Mouse (Mus musculus): ENCODE measurements around the gene Aldh3a2. TPM values are rescaled to one million over a fixed set of nuclear protein-coding genes. Genes with fewer than 3 reads are reported as not detected.
"Not testable (repeated sequence)": the region's sequence is repeated elsewhere in the genome, so short reads cannot be mapped to it uniquely, and the experiment has no call there.

Aldh3a2 gene
- total RNA-seq, 2 experiments from 2014 or later, result 47.0 to 48.4 TPM

DNA sequence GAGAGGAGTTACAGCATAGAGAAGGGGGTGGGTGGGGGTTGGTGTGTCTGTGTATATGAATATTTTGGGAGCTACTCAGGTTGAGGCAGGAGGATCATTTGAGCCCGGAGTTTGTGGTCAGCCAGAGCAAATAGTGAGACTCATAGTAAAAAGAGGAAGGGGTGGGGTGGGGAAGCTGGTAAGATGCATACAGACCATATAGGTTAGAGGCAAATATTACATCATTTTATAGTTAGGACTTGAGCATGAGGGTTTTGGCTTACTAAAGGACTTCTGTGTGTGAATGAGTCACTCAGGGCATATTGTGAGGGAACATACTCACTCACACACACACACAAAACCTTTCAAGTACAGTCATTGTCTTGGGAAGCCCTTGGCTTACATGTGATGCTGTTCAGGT is 90.9 kb downstream of the Aldh3a2 start:
- intact Hi-C loops (cut with DNase I), result no loop called here
- DNase-seq, result no peak

DNA sequence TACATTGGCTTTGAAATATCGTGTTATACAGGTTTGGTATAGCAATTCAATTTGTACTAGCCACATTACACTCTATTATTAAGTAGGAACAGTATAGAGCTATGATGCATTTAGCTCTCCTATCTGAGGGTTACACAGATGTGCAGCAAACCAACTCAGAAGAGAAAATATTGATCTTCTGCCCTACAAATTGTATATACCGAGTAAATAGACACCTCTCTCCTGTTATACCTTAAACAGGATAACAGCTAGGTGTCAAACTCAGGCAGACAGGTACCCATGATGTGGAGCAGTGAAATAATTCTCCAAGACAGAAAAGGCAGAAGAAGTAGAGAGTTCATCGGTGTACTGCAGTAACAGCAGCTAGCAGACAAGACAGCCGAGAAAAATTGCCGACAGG is 91.5 kb downstream of the Aldh3a2 start:
- intact Hi-C loops (cut with DNase I), result no loop called here
- DNase-seq, result no peak

GRCm38 (mm10) chr11:61174821-61175658 is 92.2 kb downstream of the Aldh3a2 start, which contains the start of gene Usp22:
Gene Usp22, minus strand, starts transcription at chr11:61175055.
- intact Hi-C loops (cut with DNase I), result no loop called here
- DNase-seq, result peak; percentile 100

DNA sequence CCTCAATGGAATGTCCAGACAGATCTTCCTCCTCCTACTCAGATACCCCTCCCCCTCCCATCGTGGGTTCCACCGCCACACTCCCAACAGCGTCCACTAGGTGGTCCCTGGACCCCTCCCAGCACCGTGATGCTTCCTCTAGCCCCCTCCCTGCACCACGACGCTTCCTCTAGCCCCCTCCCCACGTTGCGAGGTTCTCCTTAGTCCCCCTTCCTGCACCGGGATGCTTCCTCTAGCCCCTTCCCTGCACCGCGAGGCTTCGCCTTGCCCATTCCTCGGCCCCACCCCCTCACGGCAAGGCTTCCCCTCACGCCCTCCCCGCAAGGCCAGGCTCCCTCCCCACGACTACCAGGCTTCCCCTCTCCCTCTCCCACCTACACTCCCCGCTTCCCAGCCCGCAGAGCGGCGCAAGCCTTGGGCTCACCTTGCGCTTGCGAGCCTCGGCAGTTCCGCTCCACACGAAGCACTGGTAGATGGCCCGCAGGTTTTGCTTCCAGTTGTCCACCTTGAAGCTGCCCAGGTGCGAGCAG is 92.9 kb downstream of the Aldh3a2 start:
- intact Hi-C loops (cut with DNase I), result no loop called here
- no peak for DNase-seq

- intact Hi-C loops (cut with DNase I); DNase-seq: not testable (repeated sequence)
Measured at GRCm38 (mm10) chr11:61173477-61173876, 93.8 kb downstream of the Aldh3a2 start.

Other genes starting within 250 kb of the Aldh3a2 start
- gene Kcnj12, start 244.9 kb downstream of the Aldh3a2 start, total RNA-seq (2021), result 10 to 100 TPM; 20.6 to 24.7 TPM
- gene Tnfrsf13b, start 140.7 kb downstream of the Aldh3a2 start, total RNA-seq (2021), result 1 to 10 TPM in 1 of 2 experiments, under 1 TPM in 1; 0.91 to 1.0 TPM
- gene Usp22, start 92.4 kb downstream of the Aldh3a2 start, total RNA-seq (2021), result 10 to 100 TPM; 55.1 to 57.6 TPM
- under 1 TPM; 0.45 to 0.89 TPM for gene Aldh3a1, start 59.9 kb downstream of the Aldh3a2 start, total RNA-seq (2021)
- gene Slc47a2, start 75.4 kb upstream of the Aldh3a2 start, total RNA-seq (2021), result under 1 TPM; 0.10 TPM
- 10 to 100 TPM; 34.7 to 35.6 TPM for gene Slc47a1, start 110.9 kb upstream of the Aldh3a2 start, total RNA-seq (2021)
- gene Rnf112, start 186.7 kb upstream of the Aldh3a2 start, total RNA-seq (2021), result under 1 TPM; 0.19 to 0.27 TPM
- gene Mfap4, start 218.0 kb upstream of the Aldh3a2 start, total RNA-seq (2021), result 100 to 1,000 TPM; 112 to 142 TPM
- gene Mapk7, start 226.9 kb upstream of the Aldh3a2 start, total RNA-seq (2021), result 10 to 100 TPM; 11.7 to 12.0 TPM
- gene B9d1, start 237.7 kb upstream of the Aldh3a2 start, total RNA-seq (2021), result 10 to 100 TPM; 10.2 to 10.3 TPM